Mouse (Mus musculus): ENCODE measurements around the gene Chd3. TPM values are rescaled to one million over a fixed set of nuclear protein-coding genes. Genes with fewer than 3 reads are reported as not detected.
A peak's percentile ranks its signal among the peaks of the same experiment; 100 is the strongest.
"Not testable (repeated sequence)": the region's sequence is repeated elsewhere in the genome, so short reads cannot be mapped to it uniquely, and the experiment has no call there.

Gene Chd3
- total RNA-seq, 2 experiments from 2014 or later: 75.3 to 76.7 TPM

DNA sequence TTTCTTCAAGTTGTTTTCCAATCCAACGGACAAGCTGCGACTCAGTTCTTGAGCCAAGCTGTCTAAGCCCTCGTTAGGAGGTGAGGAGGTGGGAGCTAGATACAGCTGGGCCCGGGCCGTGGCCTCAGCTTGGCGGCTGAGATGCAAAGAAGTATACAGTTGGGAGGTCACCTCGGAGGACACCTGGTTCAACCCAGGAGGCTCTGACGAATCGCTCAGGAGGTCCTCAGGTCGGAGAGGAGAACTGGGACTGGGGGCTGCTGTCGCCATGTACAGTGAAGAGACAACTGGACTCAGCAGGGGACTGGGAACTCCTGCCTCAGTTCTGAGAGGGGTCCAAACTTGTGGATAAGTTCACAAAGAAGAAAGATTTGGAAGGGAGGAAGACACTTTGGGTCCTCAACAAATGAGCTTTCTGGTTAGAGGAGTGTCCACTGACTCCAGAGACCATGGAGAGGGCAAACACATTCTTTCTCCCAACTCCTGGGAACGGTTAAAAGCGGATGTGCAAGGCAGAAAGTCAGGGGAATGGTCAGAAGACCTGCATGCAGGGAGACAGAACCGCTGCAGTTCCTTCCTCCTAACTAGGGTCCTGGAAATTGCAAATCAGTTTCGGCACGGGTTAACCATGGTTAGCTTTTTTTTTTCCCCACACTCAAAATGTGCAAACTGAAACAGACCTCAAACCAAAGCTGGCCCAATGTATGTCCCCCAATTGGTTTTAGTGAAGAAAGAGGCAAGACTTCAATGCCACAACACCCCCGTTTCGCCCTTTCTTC lies 46.3 kb downstream of the Chd3 start:
- DNase-seq: no peak

DNA sequence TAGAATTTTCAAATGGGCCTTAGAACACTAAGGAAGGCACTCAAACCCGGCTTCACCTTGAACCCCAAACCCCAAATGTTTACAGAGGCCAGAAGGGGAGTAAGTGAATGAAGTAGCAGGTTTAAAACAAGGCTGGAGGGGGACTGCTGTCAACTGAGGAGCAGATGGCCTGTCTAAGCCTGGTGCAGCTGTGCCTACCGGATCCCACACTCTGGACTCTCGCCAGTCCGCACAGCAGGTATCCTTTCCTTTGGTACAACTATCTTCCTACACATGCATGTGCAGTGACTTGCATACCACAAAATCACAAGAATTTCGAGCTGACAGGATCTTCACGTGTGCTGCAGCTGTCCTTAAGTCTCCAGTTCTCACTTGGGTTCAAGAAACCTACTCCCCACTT lies 47.2 kb downstream of the Chd3 start:
- DNase-seq: no peak

DNA sequence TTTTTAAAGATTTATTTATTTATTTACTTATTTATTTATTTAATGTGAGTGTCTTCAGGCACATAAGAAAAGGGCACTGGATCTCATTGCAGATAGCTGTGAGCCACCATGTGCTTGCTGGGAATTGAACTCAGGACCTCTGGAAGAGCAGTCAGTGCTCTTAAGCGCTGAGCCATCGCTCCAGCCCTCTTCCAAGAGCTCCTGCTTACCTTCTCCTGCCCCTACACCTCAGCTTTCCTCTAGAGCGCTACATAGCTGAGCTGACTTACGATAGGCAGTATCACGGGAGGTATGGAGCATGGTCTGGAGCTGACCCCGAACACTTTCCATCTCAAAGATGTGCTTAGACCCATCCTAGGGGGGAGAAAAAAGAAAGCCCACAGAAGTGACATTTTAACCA lies 47.6 kb downstream of the Chd3 start:
- DNase-seq: no peak

DNA sequence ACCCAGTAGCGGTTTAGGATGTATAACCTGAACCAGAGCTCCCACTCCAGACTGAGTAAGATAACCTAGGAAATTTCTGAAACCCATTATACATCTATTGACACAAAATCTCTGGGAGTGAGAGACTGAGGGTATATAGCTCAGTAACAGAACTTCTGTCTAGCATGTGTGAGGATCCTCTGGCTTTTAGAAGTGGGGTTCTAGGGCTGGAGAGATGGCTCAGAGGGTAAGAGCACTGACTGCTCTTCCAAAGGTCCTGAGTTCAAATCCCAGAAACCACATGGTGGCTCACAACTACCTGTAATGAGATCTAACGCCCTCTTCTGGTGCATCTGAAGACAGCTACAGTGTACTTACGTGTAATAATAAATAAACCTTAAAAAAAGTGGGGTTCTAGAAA lies 51.2 kb downstream of the Chd3 start:
- DNase-seq: not testable (repeated sequence)

DNA sequence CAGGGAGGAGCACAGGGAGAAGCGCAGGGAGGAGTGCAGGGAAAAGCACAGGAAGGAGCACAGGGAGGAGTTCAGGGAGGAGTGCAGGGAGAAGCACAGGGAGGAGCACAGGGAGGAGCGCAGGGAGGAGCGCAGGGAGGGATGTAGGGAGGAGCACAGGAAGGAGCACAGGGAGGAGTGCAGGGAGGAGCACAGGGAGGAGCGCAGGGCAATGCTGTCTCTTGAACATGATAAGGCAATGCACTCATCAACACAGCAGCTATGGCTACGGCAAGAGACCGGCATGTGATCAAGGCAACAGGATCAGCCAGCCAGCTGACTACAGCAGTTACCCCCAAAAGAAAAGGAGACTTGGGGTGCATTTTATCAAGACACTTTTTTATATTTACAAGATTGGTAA lies 52.8 kb downstream of the Chd3 start:
- no peak for DNase-seq

DNA sequence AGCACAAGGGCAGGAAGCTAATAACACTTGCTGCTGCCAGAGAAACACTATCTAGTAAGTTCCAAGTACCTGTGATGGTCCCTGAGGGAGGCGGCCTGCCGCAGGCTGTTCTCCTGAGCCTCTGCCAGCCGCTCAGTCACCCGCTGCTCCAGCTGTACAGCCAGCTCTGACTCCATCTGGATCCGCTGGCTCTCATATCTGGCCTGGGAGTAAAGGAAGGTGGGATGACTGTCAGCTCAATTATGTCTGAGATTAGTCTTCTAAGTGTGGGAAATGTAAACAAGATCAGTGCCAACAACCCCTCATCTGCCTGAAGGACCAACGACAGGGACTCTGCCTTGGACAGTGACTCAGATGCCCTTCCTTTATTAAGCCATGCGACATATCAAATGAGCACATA lies 57.9 kb downstream of the Chd3 start:
- DNase-seq: peak; percentile 42

DNA sequence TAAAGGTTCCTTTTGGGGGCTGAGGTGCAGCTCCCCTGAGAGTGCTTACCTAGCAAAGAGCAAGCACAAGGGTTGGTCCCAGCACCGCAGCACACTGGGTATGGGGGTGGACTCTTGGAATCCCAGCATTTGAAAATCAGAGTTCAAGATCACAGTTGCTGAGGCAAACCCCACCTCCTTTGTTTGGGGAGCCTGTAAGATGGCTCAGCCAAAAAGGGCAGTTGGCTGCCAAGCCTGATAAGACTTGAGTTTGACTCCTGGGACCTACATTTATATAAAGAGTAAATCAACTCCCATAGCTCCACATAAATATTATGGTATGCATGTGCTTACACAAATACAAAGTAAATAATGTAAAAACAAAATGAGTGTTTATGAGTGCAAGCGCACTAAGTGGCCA lies 63.2 kb downstream of the Chd3 start:
- no peak for DNase-seq

DNA sequence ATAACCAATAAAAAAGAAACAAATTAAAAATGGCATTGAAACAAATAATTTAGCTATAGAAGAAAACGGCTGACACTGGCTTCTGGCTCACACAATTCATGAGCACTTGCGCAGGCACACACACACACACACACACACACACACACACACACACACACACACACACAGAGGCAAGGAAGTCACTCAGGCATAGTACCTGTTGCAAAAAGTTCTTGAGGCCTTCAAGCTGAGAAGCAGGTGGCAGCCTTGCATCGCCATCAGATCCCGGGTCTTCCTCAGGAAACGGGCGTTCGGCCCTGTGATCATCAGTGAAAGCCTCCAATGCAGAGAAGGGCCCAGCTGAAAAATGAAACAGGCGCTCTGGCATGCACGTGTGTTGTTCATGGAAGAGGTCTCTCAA lies 63.9 kb downstream of the Chd3 start:
- no peak for DNase-seq

DNA sequence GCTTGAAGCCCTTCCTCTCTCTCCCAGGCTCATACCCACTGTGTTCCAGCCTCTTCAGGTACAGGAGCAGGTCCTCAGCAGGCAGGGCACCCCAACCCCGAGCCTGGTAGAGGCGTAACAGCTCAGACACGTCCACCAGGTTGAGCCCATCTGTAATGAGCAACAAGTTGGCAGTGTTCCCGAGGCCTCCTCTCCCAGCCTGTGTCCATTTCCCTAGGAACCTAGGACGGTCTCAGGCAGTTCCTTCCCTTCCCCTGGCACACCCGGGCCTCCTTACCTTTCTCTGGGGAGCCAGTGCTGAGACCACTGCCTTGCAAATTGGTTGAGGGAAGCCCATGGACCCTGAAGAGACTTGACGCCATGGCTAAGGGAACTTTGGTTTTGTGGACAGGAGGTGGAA lies 66.4 kb downstream of the Chd3 start:
- DNase-seq: no peak

DNA sequence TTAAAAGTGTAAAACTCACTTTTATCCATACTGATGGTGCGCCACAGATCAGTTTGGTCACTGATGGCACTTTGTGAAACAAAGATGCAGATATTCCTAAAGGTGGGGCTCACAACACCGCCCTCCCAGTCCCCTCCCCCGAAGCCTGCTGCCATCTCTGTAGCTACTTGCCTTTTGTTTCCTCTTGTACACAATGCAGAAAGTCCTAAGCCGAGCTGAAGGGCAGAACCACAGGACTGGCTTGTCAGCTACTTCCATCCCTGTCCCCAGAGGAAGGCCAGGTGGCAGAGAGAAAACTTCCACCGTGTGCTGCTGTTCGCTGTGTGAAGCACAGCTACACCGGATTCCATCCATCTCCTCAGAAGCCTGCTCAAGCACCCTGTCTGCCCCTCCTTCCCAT lies 71.0 kb downstream of the Chd3 start:
- no peak for DNase-seq

DNA sequence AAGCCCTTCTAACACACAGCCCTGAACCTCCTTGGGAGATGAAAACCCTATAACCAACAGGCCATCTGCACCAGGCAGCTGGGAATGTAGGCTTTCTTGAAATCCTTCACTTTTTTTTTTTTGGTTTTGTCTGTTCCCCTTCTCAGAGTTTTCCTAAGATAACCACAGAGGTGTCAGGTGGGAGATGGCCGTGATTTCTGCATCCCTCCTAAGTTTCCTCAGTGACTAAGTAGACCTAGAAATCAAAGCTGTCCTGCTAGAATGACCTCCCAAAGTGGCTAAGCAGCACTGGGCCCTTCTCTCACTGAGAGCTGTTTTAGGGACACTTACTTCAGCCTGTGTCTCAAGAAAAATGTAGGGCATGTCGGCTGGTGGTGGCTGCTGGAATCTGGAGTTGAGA lies 71.4 kb downstream of the Chd3 start:
- DNase-seq: no peak

DNA sequence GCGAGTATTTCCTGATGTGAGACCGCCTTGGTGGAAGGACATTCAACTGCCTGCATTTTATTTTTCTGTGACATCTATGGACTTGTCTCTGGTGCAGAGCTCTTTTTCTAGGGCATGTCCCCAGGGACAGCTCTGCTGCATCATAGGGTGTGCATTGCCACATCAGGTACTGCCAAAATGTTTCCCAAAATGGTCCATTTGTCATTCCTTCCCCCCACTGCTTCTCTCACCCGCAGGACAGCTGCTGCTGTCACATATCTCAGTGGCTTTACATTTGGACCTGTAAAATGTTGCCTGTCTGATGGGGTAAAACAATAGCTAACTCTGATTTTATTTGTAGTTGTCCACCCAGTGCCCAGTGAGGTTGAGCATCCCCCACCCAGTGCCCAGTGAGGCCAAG lies 73.9 kb downstream of the Chd3 start:
- DNase-seq: no peak

Other genes with a start within 250 kb of the Chd3 start
- under 1 TPM; 0.23 to 0.29 TPM for gene Hes7, start 249.0 kb downstream of the Chd3 start, total RNA-seq (2021)
- gene 9130213A22Rik, start 246.8 kb downstream of the Chd3 start, total RNA-seq (2021): under 1 TPM; 0.29 to 0.65 TPM
- under 1 TPM in 1 of 2 experiments, not detected in 1; 0.45 TPM for gene Aloxe3, start 243.5 kb downstream of the Chd3 start, total RNA-seq (2021)
- not detected for gene Alox12b, start 212.4 kb downstream of the Chd3 start, total RNA-seq (2021)
- gene Alox8, start 171.6 kb downstream of the Chd3 start, total RNA-seq (2021): 1 to 10 TPM; 3.8 to 5.0 TPM
- gene Gucy2e, start 132.4 kb downstream of the Chd3 start, total RNA-seq (2021): under 1 TPM; 0.09 to 0.12 TPM
- gene Cntrob, start 45.6 kb downstream of the Chd3 start, total RNA-seq (2021): 10 to 100 TPM; 14.8 to 17.9 TPM
- 10 to 100 TPM; 81.6 to 86.4 TPM for gene Trappc1, start 45.4 kb downstream of the Chd3 start, total RNA-seq (2021)
- gene Kcnab3, start 43.1 kb downstream of the Chd3 start, total RNA-seq (2021): 1 to 10 TPM; 1.5 to 2.1 TPM
- 1 to 10 TPM; 2.4 to 3.1 TPM for gene Rnf227, start 28.9 kb downstream of the Chd3 start, total RNA-seq (2021)
- gene Naa38, start 26.1 kb upstream of the Chd3 start, total RNA-seq (2021): 100 to 1,000 TPM in 1 of 2 experiments, 10 to 100 TPM in 1; 92.3 to 101 TPM
- gene Cyb5d1, start 26.2 kb upstream of the Chd3 start, total RNA-seq (2021): 10 to 100 TPM; 21.3 to 22.1 TPM
- gene Tmem88, start 28.8 kb upstream of the Chd3 start, total RNA-seq (2021): 10 to 100 TPM; 37.1 to 38.3 TPM
- 10 to 100 TPM; 48.3 to 49.7 TPM for gene Kdm6b, start 44.3 kb upstream of the Chd3 start, total RNA-seq (2021)
- gene Dnah2, start 179.7 kb upstream of the Chd3 start, total RNA-seq (2021): under 1 TPM; 0.20 to 0.50 TPM
- 100 to 1,000 TPM in 1 of 2 experiments, 10 to 100 TPM in 1; 98.5 to 117 TPM for gene Efnb3, start 190.8 kb upstream of the Chd3 start, total RNA-seq (2021)
- gene Wrap53, start 210.8 kb upstream of the Chd3 start, total RNA-seq (2021): 1 to 10 TPM; 5.8 to 7.0 TPM
- 10 to 100 TPM; 41.6 to 46.1 TPM for gene Trp53, start 211.0 kb upstream of the Chd3 start, total RNA-seq (2021)
- gene Atp1b2, start 236.5 kb upstream of the Chd3 start, total RNA-seq (2021): 10 to 100 TPM; 27.0 to 29.1 TPM
- gene Shbg, start 248.5 kb upstream of the Chd3 start, total RNA-seq (2021): not detected